Mouse (Mus musculus) thymus, adult 2 months (tissue): ENCODE measurements around the gene Macrod1.

ENCODE experiments used
- CTCF ChIP-seq: fragments of 200-500 bp; IDR thresholded peaks from 2 replicates; pipeline ENCODE4 v1.5.1; 2012; ENCODE audit warnings: mild to moderate bottlenecking, control low read depth, low read length, moderate library complexity, borderline replicate concordance; ENCODE audit not compliant: control insufficient read depth, poor library complexity, insufficient read depth; ENCODE audit errors: extremely low read depth
- POLR2A ChIP-seq: fragments of 200-500 bp; IDR thresholded peaks from 2 replicates; pipeline ENCODE4 v1.6.1; 2012; ENCODE audit warnings: mild to moderate bottlenecking, low read length, control low read depth, moderate library complexity; ENCODE audit not compliant: control insufficient read depth, poor library complexity, insufficient read depth; ENCODE audit errors: extremely low read depth

GRCm38 (mm10) chr19:7066828-7067342 is 10.3 kb downstream of the Macrod1 start:
- no peak for TF ChIP-seq CTCF
- no peak for TF ChIP-seq POLR2A
